Mouse (Mus musculus) hindbrain, postnatal 0 days (tissue): ENCODE measurements around the gene Ccdc106. TPM values are rescaled to one million over a fixed set of nuclear protein-coding genes. Genes with fewer than 3 reads are reported as not detected.

ENCODE experiments used
- ATAC-seq: fragments of 200-750 bp; cut with Nextera tagmentation; 2 replicates; pipeline ENCODE4 v1.8.0; 2017; ENCODE audit warnings: mild to moderate bottlenecking, moderate TSS enrichment, moderate library complexity
- DNase-seq: peaks from one replicate; pipeline ENCODE4 v3.0.0-alpha.2; 2015; ENCODE audit warnings: low spot score
- H3K27ac ChIP-seq: fragments of 300-500 bp; sonication (generic); 2 replicates; pipeline ENCODE4 v1.5.1; 2014; ENCODE audit warnings: mild to moderate bottlenecking
- H3K27me3 ChIP-seq: fragments of 300-500 bp; sonication (generic); 2 replicates; pipeline ENCODE4 v1.6.1; 2014; ENCODE audit warnings: low read length, mixed read lengths; ENCODE audit not compliant: insufficient read depth
- H3K36me3 ChIP-seq: fragments of 300-500 bp; sonication (generic); 2 replicates; pipeline ENCODE4 v1.6.1; 2014; ENCODE audit warnings: low read length, mixed read lengths; ENCODE audit not compliant: insufficient read depth
- H3K4me1 ChIP-seq: fragments of 300-500 bp; sonication (generic); 2 replicates; pipeline ENCODE4 v1.6.1; 2014; ENCODE audit warnings: antibody characterized with exemption, low read length, mixed read lengths; ENCODE audit not compliant: insufficient read depth
- H3K4me2 ChIP-seq: fragments of 300-500 bp; sonication (generic); 2 replicates; pipeline ENCODE4 v1.6.1; 2014; ENCODE audit warnings: low read depth, mild to moderate bottlenecking, low read length, moderate library complexity, mixed read lengths
- H3K4me3 ChIP-seq: fragments of 300-500 bp; sonication (generic); 2 replicates; pipeline ENCODE4 v1.5.1; 2014; ENCODE audit warnings: low read length
- H3K9ac ChIP-seq: fragments of 300-500 bp; sonication (generic); replicated peaks from 2 replicates; pipeline ENCODE4 v1.6.1; 2014; ENCODE audit warnings: mild to moderate bottlenecking, low read length, moderate library complexity, mixed read lengths
- H3K9me3 ChIP-seq: fragments of 300-500 bp; sonication (generic); 2 replicates; pipeline ENCODE4 v1.6.1; 2016; ENCODE audit warnings: low read length, mixed read lengths
- CTCF ChIP-seq: IDR thresholded peaks from 2 replicates; pipeline ENCODE4 v1.5.1; 2016; ENCODE audit warnings: antibody characterized with exemption, control low read depth, low read depth
- WGBS: fragments of 180-500 bp; shearing (Covaris S2); extraction: QIAGEN DNeasy Blood & Tissue Kit; methylation state at CpG from one replicate; pipeline ENCODE4 v1.1.7; 2014; 5-methylcytosine and 5-hydroxymethylcytosine counted together
- polyA plus RNA-seq: library from polyadenylated mRNA; unstranded; fragments of >200 nt; fragmentation: Nextera tagmentation; extraction: Ambion mirVana; gene quantifications from 2 replicates; pipeline ENCODE4 v1.2.1, GENCODE M21; 2015
- total RNA-seq: library from RNA; depleted of rRNA; stranded (reverse); fragments of >200 nt; gene quantifications from 2 replicates; pipeline ENCODE4 v1.2.3, GENCODE M21; 2014

Gene Ccdc106
- total and polyA plus RNA-seq, 2 experiments from 2014 or later: 61.6 to 76.5 TPM

- ATAC-seq (no peak), DNase-seq (no peak)
- Histone ChIP-seq H3K9me3 (no peaks in the 10 kb centered on the region), H3K9ac (no peak overlapping the region), H3K4me3 (no peak overlapping the region), H3K27me3 (no peaks in the 10 kb centered on the region), H3K4me2 (no peak overlapping the region), H3K4me1 (no peaks in the 10 kb centered on the region), H3K27ac (no peak overlapping the region), H3K36me3 (0 out of 2 replicates have a peak, but pooled peaks cover 3% of the 10 kb centered on the region)
- 79% methylated on average over 2 of the region's 2 CpGs for WGBS
- TF ChIP-seq CTCF: no peak
Observed at GRCm38 (mm10) chr7:4988250-4988649, 32.1 kb upstream of the Ccdc106 start.

- Histone ChIP-seq H3K27me3 (no peaks in the 10 kb centered on the region), H3K4me2 (peak overlapping the region; percentile 93), H3K27ac (no peak overlapping the region), H3K36me3 (0 out of 2 replicates have a peak, but pooled peaks cover 5% of the 10 kb centered on the region), H3K9me3 (no peaks in the 10 kb centered on the region), H3K9ac (no peak overlapping the region; the same call in 1 of the 2 replicates), H3K4me3 (no peak overlapping the region), H3K4me1 (peaks cover 10% of the 10 kb centered on the region)
- 41% methylated on average over 55 of the region's 55 CpGs for WGBS
- DNase-seq: no peak
- TF ChIP-seq CTCF: no peak
- ATAC-seq: no peak
Observed at GRCm38 (mm10) chr7:4993347-4993998, 26.9 kb upstream of the Ccdc106 start.

DNA sequence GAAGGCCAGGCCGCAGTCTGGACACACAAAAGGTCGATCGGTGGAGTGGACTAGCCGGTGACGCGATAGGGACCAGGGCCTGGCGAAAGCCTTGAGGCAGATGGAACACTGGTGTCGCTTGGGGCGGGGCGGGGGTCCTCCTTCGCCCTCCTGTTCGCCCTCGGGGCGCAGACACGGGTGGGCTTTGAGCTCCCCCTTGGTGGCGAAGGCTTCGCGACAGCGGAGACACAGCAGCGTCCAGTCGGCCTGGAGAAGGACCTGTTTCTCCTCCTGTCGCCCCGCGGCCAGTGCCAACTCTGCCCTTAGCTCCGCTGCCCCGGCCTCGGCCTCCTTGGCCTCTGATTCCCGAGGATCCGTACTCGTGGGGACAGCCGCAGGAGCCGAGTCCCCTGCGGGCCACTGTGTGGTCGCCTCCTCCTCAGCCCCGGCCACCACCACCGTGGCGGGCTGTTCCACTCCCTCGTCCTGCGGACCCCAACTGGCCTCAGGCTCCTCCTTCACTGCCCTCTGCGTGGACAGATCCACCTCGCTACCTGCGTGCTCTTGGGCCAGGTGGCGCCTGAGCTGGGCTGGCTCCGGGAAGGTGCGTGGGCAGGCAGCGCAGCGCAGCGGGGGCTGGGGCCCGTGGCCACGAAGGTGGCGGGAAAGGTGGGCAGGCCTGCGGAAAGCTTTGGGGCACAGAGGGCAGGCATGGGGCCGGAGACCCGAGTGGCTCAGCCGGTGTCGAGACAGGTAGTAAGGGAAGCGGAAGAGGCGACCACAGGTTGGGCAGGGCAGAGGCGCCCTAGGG lies 26.2 kb upstream of the Ccdc106 start:
- H3K4me3 ChIP-seq: peak overlapping the region; percentile 13; the same call in 1 of the 2 replicates
- H3K9ac ChIP-seq: peak overlapping the region; percentile 21; the same call in 1 of the 2 replicates
- no peak for TF ChIP-seq CTCF
- 0 out of 2 replicates have a peak, but pooled peaks cover 5% of the 10 kb centered on the region for H3K36me3 ChIP-seq
- 51% methylated on average over 59 of the region's 59 CpGs for WGBS
- H3K27ac ChIP-seq: no peak overlapping the region
- peaks cover 10% of the 10 kb centered on the region for H3K4me1 ChIP-seq
- H3K27me3 ChIP-seq: no peaks in the 10 kb centered on the region
- DNase-seq: no peak
- H3K9me3 ChIP-seq: no peaks in the 10 kb centered on the region
- no peak for ATAC-seq
- peak overlapping the region; percentile 93 for H3K4me2 ChIP-seq

DNA sequence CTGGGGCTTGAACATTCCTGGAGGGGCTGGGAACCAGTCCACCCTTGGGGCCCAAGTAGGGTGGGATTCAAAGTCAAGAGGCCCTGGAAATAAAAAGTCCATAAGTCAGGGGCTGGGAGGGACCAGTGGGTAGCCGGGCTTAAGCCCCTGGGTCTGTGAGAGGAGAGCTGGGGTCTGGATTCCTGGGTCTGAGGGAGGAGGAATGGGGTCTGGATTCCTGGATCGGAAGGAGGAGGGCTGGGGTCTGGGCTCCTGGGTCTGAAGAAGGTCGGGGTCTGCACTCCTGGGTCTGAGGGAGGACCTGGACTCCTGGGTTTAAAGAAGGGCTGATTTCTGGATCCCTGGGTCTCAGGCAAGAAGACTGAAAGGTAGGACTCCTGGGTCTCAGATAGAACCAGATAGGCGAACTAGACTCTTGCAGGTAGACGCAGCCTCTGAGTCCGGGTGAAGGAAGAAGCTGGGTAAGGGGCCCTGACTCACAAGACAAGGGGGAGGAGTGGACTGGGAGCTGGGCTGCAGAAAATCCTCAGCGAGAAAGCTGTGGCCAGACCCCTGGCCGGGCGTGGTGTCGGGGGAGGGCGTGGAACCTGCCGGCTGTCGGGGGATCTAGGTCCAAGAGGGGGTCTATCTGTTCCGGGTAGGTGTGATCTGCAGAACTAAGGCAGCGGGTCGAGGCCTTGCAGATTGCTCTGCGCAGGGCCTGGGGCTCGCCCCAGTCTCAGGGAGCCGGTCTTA lies 24.9 kb upstream of the Ccdc106 start:
- H3K36me3 ChIP-seq: 0 out of 2 replicates have a peak, but pooled peaks cover 5% of the 10 kb centered on the region
- H3K27me3 ChIP-seq: no peaks in the 10 kb centered on the region
- peaks cover 10% of the 10 kb centered on the region for H3K4me1 ChIP-seq
- H3K4me2 ChIP-seq: peak overlapping the region; percentile 93
- H3K9me3 ChIP-seq: no peaks in the 10 kb centered on the region
- WGBS: 6% methylated on average over 18 of the region's 19 CpGs
- no peak for DNase-seq
- peak; percentile 4 for ATAC-seq
- peak overlapping the region; percentile 82 for H3K4me3 ChIP-seq
- TF ChIP-seq CTCF: no peak
- peak overlapping the region; percentile 79 for H3K27ac ChIP-seq
- H3K9ac ChIP-seq: peak overlapping the region; percentile 95

GRCm38 (mm10) chr7:4996003-4996895 lies 24.1 kb upstream of the Ccdc106 start, which contains the start of gene Zfp579:
Gene Zfp579 (minus strand): TSS chr7:4996158.
- no peak for TF ChIP-seq CTCF
- peak within 1 kb of the TSS; percentile 93 for H3K4me2 ChIP-seq
- peak within 1 kb of the TSS; percentile 82 for H3K4me3 ChIP-seq
- H3K9me3 ChIP-seq: no peaks in the 10 kb centered on the region
- WGBS: 5% methylated on average over 12 of the region's 26 CpGs
- DNase-seq: peak; percentile 95
- H3K9ac ChIP-seq: peak within 1 kb of the TSS; percentile 95
- no peaks in the 10 kb centered on the region for H3K27me3 ChIP-seq
- 0 out of 2 replicates have a peak, but pooled peaks cover 5% of the 10 kb centered on the region for H3K36me3 ChIP-seq
- peak within 1 kb of the TSS; percentile 89 for H3K27ac ChIP-seq
- peak; percentile 91 for ATAC-seq
- peaks cover 10% of the 10 kb centered on the region for H3K4me1 ChIP-seq

DNA sequence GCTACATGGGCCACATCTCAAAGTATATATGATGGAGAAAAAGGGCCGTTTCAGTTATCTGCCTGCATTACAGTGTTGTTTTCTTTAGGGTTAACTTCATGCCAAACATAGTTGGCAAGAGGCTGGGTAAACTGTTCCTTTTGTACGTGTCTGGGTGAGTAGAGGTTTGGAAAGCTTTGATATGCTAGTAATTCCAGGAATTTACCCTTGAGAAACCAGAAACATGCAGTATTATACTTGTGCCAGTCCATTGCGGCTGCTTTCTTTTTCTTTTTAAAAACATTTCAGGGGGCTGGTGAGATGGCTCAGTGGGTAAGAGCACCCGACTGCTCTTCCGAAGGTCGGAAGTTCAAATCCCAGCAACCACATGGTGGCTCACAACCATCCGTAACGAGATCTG lies 23.4 kb upstream of the Ccdc106 start:
- DNase-seq: no peak
- Histone ChIP-seq H3K4me3 (peak overlapping the region; percentile 82), H3K4me1 (peaks cover 10% of the 10 kb centered on the region), H3K36me3 (0 out of 2 replicates have a peak, but pooled peaks cover 5% of the 10 kb centered on the region), H3K27me3 (no peaks in the 10 kb centered on the region), H3K9ac (peak overlapping the region; percentile 95), H3K4me2 (peak overlapping the region; percentile 93), H3K27ac (peak overlapping the region; percentile 89), H3K9me3 (no peaks in the 10 kb centered on the region)
- 61% methylated on average over 6 of the region's 8 CpGs for WGBS
- no peak for ATAC-seq
- no peak for TF ChIP-seq CTCF
